Mouse (Mus musculus) liver, adult (tissue): Measurements from ENCODE around the gene Wdr46.
A peak's percentile ranks its signal among the peaks of the same experiment; 100 is the strongest.

Experiments used
- GATA4 ChIP-seq: IDR thresholded peaks from 2 replicates; pipeline ENCODE4 v1.6.1; 2014; ENCODE audit warnings: mild to moderate bottlenecking, low read length; ENCODE audit not compliant: insufficient replicate concordance

Gene Wdr46

GRCm38 (mm10) chr17:33977861-33978557 is 37.5 kb downstream of the Wdr46 start:
- TF ChIP-seq GATA4: no peak

GRCm38 (mm10) chr17:33978631-33979031 is 38.2 kb downstream of the Wdr46 start:
- TF ChIP-seq GATA4: peak; percentile 68; the same call in 1 of the 2 replicates

DNA sequence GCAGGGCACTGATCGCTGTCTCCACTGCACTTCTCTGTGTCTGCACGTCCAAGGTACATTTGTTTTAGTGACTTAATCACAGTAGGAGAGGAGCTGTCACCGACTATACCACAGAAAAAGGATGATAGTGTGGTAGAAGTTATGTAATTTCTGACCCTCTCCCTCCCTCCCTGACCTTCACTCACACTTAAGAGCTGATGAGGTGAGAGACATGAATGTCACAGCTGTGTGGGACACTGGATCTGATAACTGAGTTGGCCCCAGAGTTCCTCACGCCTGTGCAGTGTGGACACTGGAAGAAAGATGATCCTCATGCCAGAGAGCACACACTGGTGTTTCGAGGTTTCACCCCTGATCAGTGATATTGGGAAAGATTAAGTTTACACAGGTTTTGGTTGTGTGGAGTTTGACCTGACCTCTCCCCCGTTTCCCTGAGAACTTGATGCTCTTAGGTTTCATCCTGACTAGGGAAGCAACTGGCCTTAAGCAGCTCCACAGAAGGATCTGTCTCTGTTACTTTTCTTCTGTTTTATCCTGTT is 39.1 kb downstream of the Wdr46 start:
- TF ChIP-seq GATA4: peak; percentile 97

GRCm38 (mm10) chr17:33980181-33981035 is 39.9 kb downstream of the Wdr46 start:
- no peak for TF ChIP-seq GATA4

- TF ChIP-seq GATA4: no peak
Measured at GRCm38 (mm10) chr17:33991788-33992664, 51.6 kb downstream of the Wdr46 start.

GRCm38 (mm10) chr17:33994959-33995358 is 54.5 kb downstream of the Wdr46 start:
- no peak for TF ChIP-seq GATA4

GRCm38 (mm10) chr17:33995651-33996050 is 55.2 kb downstream of the Wdr46 start:
- no peak for TF ChIP-seq GATA4
